Mouse (Mus musculus) embryonic fibroblast, embryonic 13.5 days (primary cell): ENCODE measurements around the gene Myh10. TPM values are rescaled to one million over a fixed set of nuclear protein-coding genes. Genes with fewer than 3 reads are reported as not detected.

Source experiments
- H3K27ac ChIP-seq: 2 replicates; pipeline ENCODE4 v1.5.1; 2012; ENCODE audit warnings: low read length, control low read depth, inconsistent platforms; ENCODE audit not compliant: insufficient read depth
- H3K4me1 ChIP-seq: 2 replicates; pipeline ENCODE4 v1.6.1; 2011; ENCODE audit warnings: low read length; ENCODE audit not compliant: control insufficient read depth, insufficient read depth
- H3K4me3 ChIP-seq: 2 replicates; pipeline ENCODE4 v1.5.1; 2011; ENCODE audit warnings: mild to moderate bottlenecking, control low read depth, low read length; ENCODE audit not compliant: insufficient read depth
- CTCF ChIP-seq: IDR thresholded peaks from 2 replicates; pipeline ENCODE4 v1.5.1; 2011; ENCODE audit warnings: mild to moderate bottlenecking, control low read depth, low read length, moderate library complexity, borderline replicate concordance; ENCODE audit not compliant: insufficient read depth
- POLR2A ChIP-seq: IDR thresholded peaks from 2 replicates; pipeline ENCODE4 v1.6.1; 2011; ENCODE audit warnings: low read depth, mild to moderate bottlenecking, control low read depth, low read length, moderate library complexity
- polyA plus RNA-seq: library from polyadenylated mRNA; stranded (reverse); fragments of >200 nt; gene quantifications from 2 replicates; pipeline ENCODE4 v1.2.4, GENCODE M21; 2011; ENCODE audit warnings: low read depth; ENCODE audit not compliant: missing spikeins, insufficient read length

Gene Myh10
- polyA plus RNA-seq, 1 experiment = 459 TPM

DNA sequence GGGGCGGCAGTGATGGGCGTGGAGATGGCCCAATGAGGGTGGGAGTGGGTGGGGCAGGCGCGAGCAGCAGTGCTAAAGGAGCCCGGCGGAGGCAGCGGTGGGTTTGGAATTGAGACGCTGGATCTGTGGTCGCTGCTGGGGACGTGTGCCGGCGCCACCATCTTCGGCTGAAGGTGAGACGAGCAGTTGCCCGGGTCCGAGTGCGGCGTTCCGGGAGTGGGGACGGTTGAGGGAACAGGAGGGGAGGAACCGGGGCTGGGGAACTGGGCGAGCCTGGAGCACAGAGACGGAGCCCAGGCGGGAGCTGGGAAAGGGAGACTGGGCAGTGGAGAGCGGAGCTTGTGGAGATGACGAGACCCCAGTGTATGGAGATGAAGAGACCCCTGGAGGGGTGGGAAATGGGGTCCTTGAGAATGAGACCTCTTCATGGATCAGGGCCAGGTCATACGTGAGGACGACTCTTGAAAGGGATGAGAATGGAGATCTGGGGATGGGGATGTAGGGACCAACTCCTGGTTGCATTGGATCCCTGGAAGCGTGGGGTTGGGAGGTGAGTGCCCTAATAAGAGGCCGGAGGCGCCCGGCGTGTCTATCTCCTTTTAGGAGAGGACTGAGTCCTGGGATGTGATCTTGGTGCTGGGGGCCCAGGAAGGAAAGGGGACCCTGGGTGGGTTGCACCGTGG, 792 bp downstream of the Myh10 start:
- TF ChIP-seq CTCF (no peak), POLR2A (peak; percentile 95)
- no peaks in the 10 kb centered on the region; the same call in 1 of the 2 replicates for H3K4me1 ChIP-seq
- H3K4me3 ChIP-seq = peak overlapping the region; percentile 84
- peak overlapping the region; percentile 57 for H3K27ac ChIP-seq

DNA sequence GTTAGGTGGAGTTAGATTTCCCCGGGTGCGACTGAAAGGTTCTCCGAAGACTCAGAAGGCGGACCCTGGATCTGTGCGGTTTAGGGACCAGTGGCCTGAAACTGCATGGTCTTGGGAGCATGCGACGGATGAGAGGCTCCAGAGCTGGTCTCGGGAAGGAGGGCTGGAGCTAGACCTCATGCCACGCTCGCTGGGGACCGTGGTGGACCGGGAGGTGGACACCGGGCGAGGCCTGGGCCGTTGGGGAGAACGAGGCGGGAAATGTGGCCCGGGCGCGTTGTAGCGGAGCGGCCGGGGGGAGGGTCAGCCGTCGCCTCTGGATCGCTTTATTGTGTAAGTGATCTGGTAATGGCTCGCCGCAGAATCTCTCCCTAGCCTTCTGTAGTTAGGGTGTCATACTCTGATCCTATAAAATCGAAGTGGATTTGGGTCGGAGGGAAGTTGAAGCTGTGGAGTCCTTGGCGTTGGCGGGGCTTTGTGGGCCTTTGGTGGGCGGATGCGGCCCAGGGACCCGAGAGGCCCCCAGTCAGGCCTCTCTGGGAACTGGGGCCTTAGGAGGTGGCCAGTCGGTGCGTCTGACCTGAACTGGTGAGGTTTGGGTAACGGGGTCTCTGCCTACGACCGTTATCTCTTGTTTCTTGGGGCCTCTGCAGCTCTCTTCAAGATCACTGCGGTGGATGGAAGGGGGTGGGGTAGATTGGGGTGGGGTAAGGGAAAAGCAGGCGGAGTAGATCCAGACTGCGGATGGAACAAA, 1.5 kb downstream of the Myh10 start:
- Histone ChIP-seq H3K4me3 (peak overlapping the region; percentile 84), H3K27ac (peak overlapping the region; percentile 57), H3K4me1 (peaks cover under 1% of the 10 kb centered on the region; the same call in 1 of the 2 replicates)
- TF ChIP-seq CTCF (no peak), POLR2A (peak; percentile 51)

DNA sequence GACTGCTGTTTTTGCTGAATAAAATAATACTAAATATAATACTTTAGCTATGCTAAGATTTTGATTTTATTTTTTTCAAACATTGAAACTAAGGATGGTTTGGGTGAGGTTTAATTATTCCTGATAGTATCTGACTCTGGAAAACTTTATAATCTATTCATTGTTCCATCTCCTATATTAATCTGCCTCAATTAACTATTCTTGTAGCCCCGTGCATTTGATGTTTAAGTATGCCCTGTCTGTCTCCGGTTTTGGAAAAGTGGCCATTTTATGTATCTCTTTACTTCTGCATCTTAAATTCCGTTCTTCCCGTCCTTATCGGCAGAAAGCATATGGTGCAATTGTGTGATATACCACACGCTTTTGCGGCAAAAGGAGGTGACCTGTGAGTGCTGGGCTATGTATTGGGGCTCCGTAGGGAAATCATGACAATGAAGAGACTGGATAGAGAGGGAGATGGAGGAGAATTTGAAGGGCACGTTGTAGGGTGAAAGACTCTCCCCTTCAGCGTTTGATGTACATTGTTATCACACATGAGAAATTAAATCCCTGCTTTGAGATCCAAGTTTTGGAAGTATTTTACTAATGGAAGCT, 2.2 kb downstream of the Myh10 start:
- peaks cover 2% of the 10 kb centered on the region; the same call in 1 of the 2 replicates for H3K4me1 ChIP-seq
- TF ChIP-seq POLR2A (no peak), CTCF (no peak)
- H3K27ac ChIP-seq = no peak overlapping the region
- H3K4me3 ChIP-seq = peak overlapping the region; percentile 84

DNA sequence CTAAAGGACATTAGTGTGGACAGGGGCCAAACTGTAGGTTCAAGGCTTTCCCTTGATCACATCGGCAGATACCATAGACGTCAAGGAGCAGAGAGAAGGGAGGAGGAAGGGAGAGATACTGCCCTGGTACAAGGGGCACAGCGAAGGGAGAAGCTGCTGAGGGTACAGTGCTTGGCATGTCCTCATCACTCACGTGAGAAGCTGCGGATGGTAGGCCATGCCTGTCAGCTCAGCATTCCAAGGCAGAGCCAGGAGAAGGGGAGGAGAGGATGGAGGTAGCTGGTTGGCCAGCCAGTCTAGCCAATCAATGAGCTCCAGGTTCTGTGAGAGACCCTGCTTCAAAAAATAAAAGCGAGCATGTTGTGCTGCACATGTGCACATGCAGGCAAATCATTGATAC, 11.0 kb downstream of the Myh10 start:
- H3K27ac ChIP-seq = no peak overlapping the region

DNA sequence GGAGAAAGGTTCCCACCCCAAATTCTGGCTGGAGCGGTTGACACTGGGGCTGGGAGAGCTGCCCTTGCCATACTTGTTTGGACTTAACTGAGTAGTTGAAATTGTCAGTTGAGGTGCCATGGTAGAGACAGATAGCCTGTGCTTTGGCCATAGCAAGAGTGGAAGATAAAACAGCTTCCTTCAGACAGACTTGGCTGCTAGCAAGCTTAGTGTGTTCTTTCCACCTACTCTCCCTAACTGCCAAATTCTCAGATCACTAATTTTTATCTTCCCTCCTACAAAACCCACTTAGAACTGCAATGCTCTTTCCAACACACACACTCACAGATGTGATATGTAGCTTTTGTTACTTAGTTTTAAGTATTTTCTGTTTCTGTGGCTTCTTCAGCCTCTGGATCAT, 12.0 kb downstream of the Myh10 start:
- H3K27ac ChIP-seq = no peak overlapping the region
- TF ChIP-seq POLR2A (no peak), CTCF (no peak)
- H3K4me1 ChIP-seq = peaks cover 3% of the 10 kb centered on the region; the same call in 1 of the 2 replicates
- no peak overlapping the region for H3K4me3 ChIP-seq

More for the DNA sequence above, 11.0 kb downstream of the Myh10 start:
- H3K4me1 ChIP-seq = peaks cover 5% of the 10 kb centered on the region; the same call in 1 of the 2 replicates
- no peak for TF ChIP-seq CTCF
- H3K4me3 ChIP-seq = no peak overlapping the region

DNA sequence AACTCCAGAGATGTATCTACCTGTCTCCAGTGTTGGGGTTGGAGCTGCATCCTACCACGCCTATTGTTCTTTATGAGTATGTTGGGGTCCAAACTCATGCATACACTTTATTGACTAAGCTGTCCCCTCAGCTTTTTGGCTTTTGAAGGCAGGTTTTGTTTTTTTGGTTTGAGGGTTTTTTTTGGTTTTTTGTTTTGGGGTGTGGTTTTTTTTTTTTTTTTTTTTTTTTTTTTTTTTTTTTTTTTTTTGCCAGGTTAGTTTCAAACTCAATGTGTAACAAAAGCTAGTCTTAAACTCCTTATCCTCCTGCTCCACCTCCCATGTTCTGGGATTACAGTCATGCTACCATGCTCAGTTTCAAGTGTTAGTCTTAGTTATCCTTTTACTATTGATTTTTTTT, 12.9 kb downstream of the Myh10 start:
- Histone ChIP-seq H3K27ac (no peak overlapping the region), H3K4me3 (no peak overlapping the region), H3K4me1 (peaks cover 3% of the 10 kb centered on the region; the same call in 1 of the 2 replicates)
- TF ChIP-seq POLR2A = no peak

DNA sequence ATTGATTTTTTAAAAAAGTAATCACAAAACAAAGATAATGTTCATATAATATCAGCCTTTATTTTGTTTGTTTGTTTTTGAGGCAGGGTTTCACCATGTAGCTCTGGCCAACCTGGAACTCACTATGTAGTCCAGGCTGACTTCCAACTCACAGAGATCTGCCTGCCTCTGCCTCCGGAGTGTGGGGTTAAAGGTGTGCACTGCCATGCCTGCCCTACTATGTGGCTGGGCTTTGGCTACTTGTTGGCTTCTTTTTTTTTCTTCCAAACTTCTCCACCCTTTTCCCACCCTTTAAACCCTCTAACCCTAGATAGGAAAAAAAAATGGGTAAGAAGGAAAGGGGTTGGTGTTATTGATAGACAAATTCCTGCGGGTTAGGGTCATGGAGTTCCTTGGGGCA, 13.5 kb downstream of the Myh10 start:
- no peak for TF ChIP-seq CTCF
- TF ChIP-seq POLR2A = no peak

DNA sequence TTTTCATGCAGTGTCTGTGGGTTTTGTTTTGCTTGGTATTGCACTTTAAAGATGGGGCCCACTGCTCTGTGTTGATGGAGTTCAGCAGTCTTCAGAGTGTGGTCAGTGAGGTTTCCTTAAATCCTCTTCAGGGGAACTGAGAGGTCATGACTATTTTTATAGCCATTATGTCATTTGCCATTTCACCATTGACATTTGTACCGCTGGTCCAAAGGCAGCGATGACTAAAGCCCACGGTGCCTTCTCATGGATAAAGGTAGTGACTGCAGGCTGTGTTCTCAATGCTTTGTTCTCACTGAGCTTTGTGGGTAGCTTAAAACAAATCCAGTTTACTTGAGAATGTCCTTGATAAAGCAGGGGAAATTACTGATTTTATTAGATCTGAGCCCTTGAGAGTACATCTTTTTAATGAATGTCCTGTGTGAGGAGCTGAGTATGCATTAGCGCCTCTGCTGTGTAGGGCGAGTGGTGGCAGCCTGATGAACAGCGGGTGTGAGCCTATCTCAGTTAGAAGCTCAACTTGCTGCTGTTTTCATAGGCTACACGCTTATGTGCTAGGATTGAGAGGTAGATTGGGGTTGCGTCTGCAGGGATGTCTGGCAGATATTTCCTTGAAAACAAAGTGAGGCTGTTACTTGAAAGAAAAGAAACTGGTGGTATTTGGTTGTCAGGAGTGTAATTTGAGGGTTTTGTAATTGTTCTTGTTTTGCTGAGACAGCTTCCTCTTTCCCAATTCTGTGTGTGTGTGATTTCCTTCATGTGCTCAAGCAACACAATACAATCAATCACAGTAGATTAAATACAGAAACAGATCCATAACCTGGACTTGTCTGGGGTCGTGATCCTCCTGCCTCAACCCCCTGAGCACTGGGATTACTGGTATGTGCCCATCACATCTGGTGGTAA, 15.4 kb downstream of the Myh10 start:
- peaks cover 3% of the 10 kb centered on the region; the same call in 1 of the 2 replicates for H3K4me1 ChIP-seq
- H3K27ac ChIP-seq = no peak overlapping the region
- TF ChIP-seq CTCF (no peak), POLR2A (no peak)
- no peak overlapping the region for H3K4me3 ChIP-seq

More for the DNA sequence above, 13.5 kb downstream of the Myh10 start:
- Histone ChIP-seq H3K4me1 (peaks cover 3% of the 10 kb centered on the region; the same call in 1 of the 2 replicates), H3K27ac (no peak overlapping the region), H3K4me3 (no peak overlapping the region)
